Mouse (Mus musculus) G1E (cell line): Measurements from ENCODE around the gene Egf.

Experiments used
- CTCF ChIP-seq: IDR thresholded peaks from 2 replicates; pipeline ENCODE4 v1.5.1; 2012; ENCODE audit warnings: low read depth, low read length, inconsistent platforms, mixed read lengths
- GATA1 ChIP-seq: IDR thresholded peaks from 2 replicates; pipeline ENCODE4 v1.6.1; 2012; ENCODE audit warnings: borderline replicate concordance, low read length, inconsistent platforms, mixed read lengths
- POLR2AphosphoS5 ChIP-seq: IDR thresholded peaks from 2 replicates; pipeline ENCODE4 v1.6.1; 2012; ENCODE audit warnings: low read depth, low read length, inconsistent platforms; ENCODE audit not compliant: insufficient replicate concordance
- TAL1 ChIP-seq: conservative IDR thresholded peaks from 2 replicates; pipeline ENCODE4 v1.6.1; 2012; ENCODE audit warnings: low read depth, low read length, inconsistent platforms, mixed read lengths

DNA sequence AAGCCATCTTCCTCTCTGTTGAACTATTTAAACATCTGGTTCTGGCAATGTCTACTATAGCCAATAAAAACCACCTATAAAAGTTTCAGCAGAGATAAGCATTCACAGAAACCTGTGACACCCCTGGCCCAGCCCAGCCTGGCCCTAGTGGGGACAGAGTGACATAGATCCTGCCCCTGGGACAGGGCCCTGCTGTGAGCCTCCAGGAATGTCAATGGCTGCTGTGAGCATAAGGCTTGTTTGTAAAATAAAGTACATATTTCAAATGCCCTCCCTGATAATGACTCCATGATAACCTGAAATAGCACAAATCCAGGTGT, 104.9 kb downstream of the Egf start:
- TF ChIP-seq CTCF, result no peak
- TF ChIP-seq TAL1, result no peak
- TF ChIP-seq GATA1, result no peak
- TF ChIP-seq POLR2AphosphoS5, result no peak
